ENCODE assay signal across 8 mouse cellular contexts in genomic region chr1:55363586-55363985, GRCm38 (mm10). TPM values are rescaled to one million over a fixed set of nuclear protein-coding genes. Genes with fewer than 3 reads are reported as not detected.
DNase-seq lines count a peak whose midpoint lies in the region; ATAC-seq and TF ChIP-seq lines count a peak whose summit lies in the region.

No protein-coding gene starts in this region.

- H3K27ac ChIP-seq in spleen, adult 2 months (ENCODE audit: insufficient read depth, low read length), result peak overlapping the region; percentile 37; the same call in 1 of the 2 replicates

- 2% methylated on average over 27 of the region's 27 CpGs for WGBS in spleen, adult 2 months

- peak overlapping the region; percentile 93 for H3K4me3 ChIP-seq in megakaryocyte, embryonic 14.5 days (replicated peaks)
- H3K4me3 ChIP-seq in spleen, adult 2 months (ENCODE audit: extremely low read depth, insufficient read depth, insufficient read length), result peak overlapping the region; percentile 72

- DNase-seq in T-cell, adult 2 months (ENCODE audit: low spot score), result peak; percentile 86
- peak; percentile 23 to 36 for DNase-seq in heart, postnatal 14 days
- peak; percentile 54 to 70 for DNase-seq in kidney, postnatal 4 days
- peak; percentile 63 to 78 for DNase-seq in spleen, adult 2 months (ENCODE audit: low read depth in 1 of 2, low spot score in 2 of 2)
- DNase-seq in left cerebral cortex, adult 18-20 months (ENCODE audit: low spot score in 2 of 2), result no peak

- no peak for TF ChIP-seq CTCF in spleen, adult 2 months (IDR thresholded peaks at IDR 0.05; ENCODE audit: extremely low read depth, insufficient read depth, insufficient read length, insufficient replicate concordance)

- intact Hi-C loops in heart, postnatal 14 days (cut with DNase I), result loop anchor here (5.0 kb wide), 1 partner anchor 126 kb away; the partner anchor contains the start of gene Mars2

- peaks cover 18% of the 10 kb centered on the region for H3K9me3 ChIP-seq in megakaryocyte, embryonic 14.5 days

- no peaks in the 10 kb centered on the region for H3K36me3 ChIP-seq in megakaryocyte, embryonic 14.5 days (replicated peaks; ENCODE audit: low read length)
- H3K36me3 ChIP-seq in spleen, adult 2 months (ENCODE audit: control insufficient read depth, insufficient read depth, low read length), result no peaks in the 10 kb centered on the region

- TF ChIP-seq POLR2A in spleen, adult 2 months (IDR thresholded peaks at IDR 0.05; ENCODE audit: low read depth, low read length), result no peak

- H3K27me3 ChIP-seq in megakaryocyte, embryonic 14.5 days (replicated peaks), result peaks cover 30% of the 10 kb centered on the region
- no peaks in the 10 kb centered on the region for H3K27me3 ChIP-seq in spleen, adult 2 months (ENCODE audit: control insufficient read depth, insufficient read depth, low read length)

- peaks cover 9% of the 10 kb centered on the region for H3K4me1 ChIP-seq in megakaryocyte, embryonic 14.5 days
- H3K4me1 ChIP-seq in spleen, adult 2 months (ENCODE audit: control insufficient read depth, insufficient read depth, insufficient read length), result peaks cover 2% of the 10 kb centered on the region; the same call in 1 of the 2 replicates

- ATAC-seq in CD4-positive, CD25-positive, alpha-beta regulatory T cell, adult 4 months, result peak; percentile 99
- 0 out of 2 replicates have a peak, but pooled peaks have one; percentile 57 for ATAC-seq in erythroid progenitor cell, adult 5-6 weeks (replicated peaks; ENCODE audit: low FRiP score, poor library complexity, severe bottlenecking)

RNA-seq across cellular contexts. Expression of gene Boll, which starts 0.3 kb away (rescaled TPM):
- 1 to 10 TPM in 1 of 2 experiments, under 1 TPM in 1; 0.93 to 1.3 TPM for polyA plus RNA-seq in CD4-positive, CD25-positive, alpha-beta regulatory T cell, adult 4 months (2017; shearing (Covaris generic))
- not detected in 2 replicates for total RNA-seq in erythroid progenitor cell, adult 5-6 weeks (2015; ENCODE audit: low replicate concordance)
- not detected in 2 replicates for total RNA-seq in erythroid progenitor cell, adult 5-6 weeks (2017; ENCODE audit: low replicate concordance)
- not detected for total RNA-seq in heart, postnatal 14 days (2021)
- polyA plus RNA-seq in megakaryocyte, embryonic 14.5 days (2012; ENCODE audit: insufficient read depth, low replicate concordance), result not detected in 2 replicates
- 0.30 and 0.40 TPM in 2 replicates for polyA plus RNA-seq in spleen, adult 2 months (2012; rRNA removed)
- not detected for total RNA-seq in left cerebral cortex, adult 18-20 months (2021)

RNA-seq across cellular contexts. Expression of gene Plcl1, which starts 42.1 kb away (rescaled TPM):
- 1 to 10 TPM; 2.3 to 6.2 TPM for polyA plus RNA-seq in CD4-positive, CD25-positive, alpha-beta regulatory T cell, adult 4 months (2017; shearing (Covaris generic))
- under 0.01 and 1.7 TPM in 2 replicates for total RNA-seq in erythroid progenitor cell, adult 5-6 weeks (2015; ENCODE audit: low replicate concordance)
- 0.53 TPM in 1 of 2 replicates, not detected in the other for total RNA-seq in erythroid progenitor cell, adult 5-6 weeks (2017; ENCODE audit: low replicate concordance)
- total RNA-seq in heart, postnatal 14 days (2021), result 1 to 10 TPM; 4.8 to 4.9 TPM
- 0.04 TPM in 1 of 2 replicates, not detected in the other for polyA plus RNA-seq in megakaryocyte, embryonic 14.5 days (2012; ENCODE audit: insufficient read depth, low replicate concordance)
- polyA plus RNA-seq in spleen, adult 2 months (2012; rRNA removed), result 0.49 and 0.72 TPM in 2 replicates
- total RNA-seq in left cerebral cortex, adult 18-20 months (2021), result 10 to 100 TPM; 22.8 to 23.7 TPM

Comparison
In these comparisons a context has a peak if more than half of its experiments do, and no peak if none do; other contexts are left out.
1. DNase-seq: peak in T-cell, adult 2 months (single experiment), heart, postnatal 14 days (2 of 2), kidney, postnatal 4 days (2 of 2) and spleen, adult 2 months (2 of 2); none in left cerebral cortex, adult 18-20 months (0 of 2).
2. RNA of gene Plcl1, which starts 42.1 kb away (total RNA-seq): 22.8 to 23.7 TPM in left cerebral cortex, adult 18-20 months; 4.8 to 4.9 TPM in heart, postnatal 14 days and under 0.01 to 1.7 TPM in erythroid progenitor cell, adult 5-6 weeks; every median in the first group is over 4 times any median in the second.